In genomic region chr6:22088346-22089064, GRCm38 (mm10) we compare ENCODE assay signal across 8 mouse cellular contexts.
DNase-seq lines count a peak whose midpoint lies in the region; ATAC-seq and TF ChIP-seq lines count a peak whose summit lies in the region.
"Had no signal": no experiment of that assay in that cellular context is flagged by ENCODE, and none has a peak within 500 bp of the region (broad histone marks: within the 10 kb centered on the region; RNA-seq: fewer than 3 reads in every experiment).

No protein-coding gene starts in this region.

- no peak for ATAC-seq in liver, embryonic 12.5 days
- no peak for ATAC-seq in hindbrain, postnatal 0 days

- H3K4me3 ChIP-seq in liver, embryonic 12.5 days: no peak overlapping the region
- no peak overlapping the region for H3K4me3 ChIP-seq in hindbrain, postnatal 0 days (ENCODE audit: low read length)
- H3K4me3 ChIP-seq: midbrain, embryonic 12.5 days had no signal

- WGBS in liver, embryonic 12.5 days (ENCODE audit: insufficient replicate concordance): 43% methylated on average over 17 of the region's 17 CpGs
- 59% methylated on average over 17 of the region's 17 CpGs for WGBS in hindbrain, postnatal 0 days

- H3K36me3 ChIP-seq in liver, embryonic 12.5 days: peaks cover 6% of the 10 kb centered on the region; the same call in 1 of the 2 replicates
- no peaks in the 10 kb centered on the region for H3K36me3 ChIP-seq in hindbrain, postnatal 0 days (ENCODE audit: insufficient read depth, low read length)
- H3K36me3 ChIP-seq: midbrain, embryonic 12.5 days had no signal

- H3K4me1 ChIP-seq in liver, embryonic 12.5 days: no peaks in the 10 kb centered on the region
- no peaks in the 10 kb centered on the region for H3K4me1 ChIP-seq in hindbrain, postnatal 0 days (ENCODE audit: insufficient read depth, low read length)
- H3K4me1 ChIP-seq: midbrain, embryonic 12.5 days had no signal

- no peaks in the 10 kb centered on the region for H3K9me3 ChIP-seq in liver, embryonic 12.5 days (replicated peaks)
- H3K9me3 ChIP-seq in hindbrain, postnatal 0 days (ENCODE audit: low read length): no peaks in the 10 kb centered on the region
- H3K9me3 ChIP-seq: midbrain, embryonic 12.5 days had no signal

- no peaks in the 10 kb centered on the region for H3K27me3 ChIP-seq in liver, embryonic 12.5 days (replicated peaks)
- no peaks in the 10 kb centered on the region for H3K27me3 ChIP-seq in hindbrain, postnatal 0 days (ENCODE audit: insufficient read depth, low read length)
- H3K27me3 ChIP-seq: midbrain, embryonic 12.5 days had no signal

- H3K9ac ChIP-seq in liver, embryonic 12.5 days: no peak overlapping the region
- H3K9ac ChIP-seq in hindbrain, postnatal 0 days (replicated peaks; ENCODE audit: low read length): no peak overlapping the region
- H3K9ac ChIP-seq: midbrain, embryonic 12.5 days had no signal

- TF ChIP-seq CTCF in hindbrain, postnatal 0 days (IDR thresholded peaks at IDR 0.05; ENCODE audit: low read depth): peak; percentile 72

- H3K4me2 ChIP-seq in liver, embryonic 12.5 days: no peak overlapping the region
- H3K4me2 ChIP-seq in hindbrain, postnatal 0 days (ENCODE audit: low read depth, low read length): no peak overlapping the region
- H3K4me2 ChIP-seq: midbrain, embryonic 12.5 days had no signal

- no peak overlapping the region for H3K27ac ChIP-seq in liver, embryonic 12.5 days
- no peak overlapping the region for H3K27ac ChIP-seq in hindbrain, postnatal 0 days
- H3K27ac ChIP-seq: midbrain, embryonic 12.5 days had no signal

- DNase-seq in liver (peak; percentile 34), R1 (ENCODE audit: low read depth, low spot score) (peak; percentile 57)
- DNase-seq in c-Kit-positive CD71-negative TER-119-negative erythroid progenitor cells, embryonic 14.5 days (ENCODE audit: low read depth): peak; percentile 16
- DNase-seq in hindbrain, postnatal 0 days (ENCODE audit: low spot score): peak; percentile 65
- peak; percentile 19 for DNase-seq in lung, postnatal 25 days (ENCODE audit: low spot score)
- no peak for DNase-seq in frontal cortex, postnatal 25 days (ENCODE audit: low spot score in 2 of 2)

Comparison
In these comparisons a context has a peak if more than half of its experiments do, and no peak if none do; other contexts are left out.
1. DNase-seq: peak in liver (single experiment), R1 (single experiment), c-Kit-positive CD71-negative TER-119-negative erythroid progenitor cells, embryonic 14.5 days (single experiment), hindbrain, postnatal 0 days (single experiment) and lung, postnatal 25 days (single experiment); none in frontal cortex, postnatal 25 days (0 of 2).